Mouse (Mus musculus) spleen, adult 2 months (tissue): ENCODE measurements at regions not wholly inside any gene's neighbourhood (a gene's known extent, or its start where the extent isn't known, plus 50 kb on each side); places are given as distances from the start of the nearest gene placed in this dataset.

Source experiments
- CTCF ChIP-seq: fragments of 200-500 bp; IDR thresholded peaks from 2 replicates; pipeline ENCODE4 v1.5.1; 2011; ENCODE audit warnings: mild to moderate bottlenecking, inconsistent platforms; ENCODE audit not compliant: insufficient read depth, insufficient read length, insufficient replicate concordance; ENCODE audit errors: extremely low read depth
- POLR2A ChIP-seq: fragments of 200-500 bp; IDR thresholded peaks from 2 replicates; pipeline ENCODE4 v1.6.1; 2011; ENCODE audit warnings: low read depth, low read length, inconsistent platforms

GRCm38 (mm10) chr13:43897046-43897445 lies 112.5 kb downstream of the Cd83 start:
- TF ChIP-seq POLR2A (no peak), CTCF (no peak)
